Mouse (Mus musculus): ENCODE results near the gene Tpcn1. TPM values are rescaled to one million over a fixed set of nuclear protein-coding genes. Genes with fewer than 3 reads are reported as not detected.
"Not testable (repeated sequence)": the region's sequence is repeated elsewhere in the genome, so short reads cannot be mapped to it uniquely, and the experiment has no call there.

The Tpcn1 gene
- polyA plus RNA-seq, 2 experiments from 2014 or later: 10.9 to 13.0 TPM

DNA sequence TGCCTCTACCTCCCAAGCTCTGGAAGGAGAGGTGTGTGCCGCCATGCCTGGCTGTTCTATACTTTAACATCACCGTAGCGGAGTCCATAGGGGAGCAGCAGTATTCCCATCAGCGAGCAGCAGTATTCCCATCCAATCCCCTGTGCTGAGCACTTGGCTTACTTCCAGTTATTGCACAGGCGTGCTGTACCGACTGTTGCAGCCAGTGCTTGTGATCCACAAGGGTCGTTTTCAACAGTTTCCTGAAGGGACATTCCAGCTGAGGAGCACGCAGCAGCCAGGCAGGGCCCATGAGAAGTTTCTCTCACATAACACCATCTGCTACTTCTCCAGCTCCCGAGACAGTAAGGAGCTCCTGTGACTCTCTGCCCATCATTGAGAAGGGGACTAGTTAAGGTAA lies 82.0 kb downstream of the Tpcn1 start:
- ATAC-seq: no peak

- ATAC-seq: peak; percentile 41
Observed at GRCm38 (mm10) chr5:120505781-120506180, 82.7 kb downstream of the Tpcn1 start.

DNA sequence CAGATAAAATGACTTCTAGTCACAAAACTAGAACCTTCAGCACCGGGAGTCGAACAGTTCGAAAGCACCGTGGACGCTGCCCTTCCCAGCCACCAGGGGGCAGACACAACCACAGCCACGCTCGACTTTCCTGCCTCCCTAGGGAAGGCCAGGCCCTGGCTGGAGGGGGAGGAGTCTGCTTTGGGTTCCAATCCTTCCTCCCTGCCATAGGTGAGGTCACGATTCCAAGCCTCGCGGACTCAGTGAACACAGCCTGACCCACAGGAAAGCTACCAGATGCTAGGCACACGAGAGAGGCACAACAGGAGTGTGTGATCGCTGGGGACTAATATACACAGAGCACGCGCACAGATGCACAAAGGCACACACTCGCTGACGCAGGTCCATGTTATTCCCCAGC lies 83.1 kb downstream of the Tpcn1 start:
- ATAC-seq: peak; percentile 24

- ATAC-seq: peak; percentile 59
Observed at GRCm38 (mm10) chr5:120503144-120503795, 85.2 kb downstream of the Tpcn1 start, which contains the start of gene Plbd2. TSS of gene Plbd2 (minus strand) at chr5:120503625.

DNA sequence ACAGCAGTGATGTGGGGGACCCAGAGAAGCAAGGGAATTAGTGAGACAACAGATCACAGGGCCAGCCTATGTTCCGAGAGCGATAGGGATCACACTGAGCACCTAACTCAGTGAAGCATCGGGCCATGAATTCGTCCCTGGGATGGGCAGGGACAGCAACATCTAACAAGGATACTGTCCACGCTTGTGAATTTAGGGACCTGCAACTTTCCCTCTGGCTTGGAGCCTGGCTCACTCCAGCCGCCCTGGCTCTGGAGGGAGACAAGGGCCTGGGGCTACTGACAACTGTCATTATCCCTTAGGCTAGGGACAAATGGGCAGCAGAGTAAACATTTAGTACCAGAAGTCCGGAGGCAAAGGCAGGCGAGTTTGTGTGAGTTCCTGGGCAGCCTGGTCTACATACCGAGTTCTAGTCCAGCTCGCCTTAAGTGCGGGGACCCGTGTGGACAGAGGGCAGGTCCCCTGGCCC lies 85.8 kb downstream of the Tpcn1 start:
- ATAC-seq: no peak

DNA sequence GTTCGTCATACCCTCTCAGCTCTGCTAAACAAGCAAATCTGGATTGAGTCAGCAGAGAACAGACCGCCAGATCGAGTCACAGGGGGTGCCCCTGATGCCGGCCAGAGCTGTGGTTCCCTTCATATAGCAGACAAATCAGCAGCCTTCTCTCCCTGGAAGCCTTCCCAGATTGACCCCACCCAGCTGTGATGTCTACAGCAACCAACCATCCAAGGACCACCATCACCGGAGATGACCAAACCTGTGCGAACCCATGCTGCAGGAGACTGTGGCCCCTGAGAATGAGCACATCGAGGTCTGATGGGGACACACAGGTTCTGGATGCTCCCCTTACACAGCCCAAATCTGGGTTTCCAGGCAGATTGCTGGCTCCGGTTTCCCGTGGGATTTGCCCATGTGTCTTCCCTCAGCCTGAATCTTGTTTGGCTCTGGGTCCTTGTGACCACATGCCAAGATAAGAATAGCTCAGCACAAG lies 86.3 kb downstream of the Tpcn1 start:
- ATAC-seq: no peak

GRCm38 (mm10) chr5:120500609-120501008 lies 87.9 kb downstream of the Tpcn1 start:
- not testable (repeated sequence) for ATAC-seq

DNA sequence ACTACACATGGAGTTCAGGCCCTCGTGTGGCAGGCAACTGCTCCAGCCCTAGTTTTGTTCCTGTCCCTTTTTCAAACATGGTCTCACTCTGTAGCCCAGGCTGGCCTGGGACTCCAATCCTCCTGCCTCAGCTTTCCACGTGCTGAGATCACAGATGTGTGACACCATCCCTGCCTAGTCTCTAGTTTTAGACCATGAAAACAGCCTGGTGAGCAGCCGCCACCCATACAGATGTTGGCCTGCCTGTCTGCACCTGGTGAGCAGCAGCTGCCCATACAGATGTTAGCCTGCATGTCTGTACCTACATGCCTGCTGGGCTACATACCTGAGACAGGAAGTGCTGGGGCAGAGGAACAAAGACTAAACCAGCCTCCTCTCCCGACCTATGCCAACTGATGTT lies 89.3 kb downstream of the Tpcn1 start:
- no peak for ATAC-seq

- no peak for ATAC-seq
Observed at GRCm38 (mm10) chr5:120497071-120497470, 91.4 kb downstream of the Tpcn1 start.

DNA sequence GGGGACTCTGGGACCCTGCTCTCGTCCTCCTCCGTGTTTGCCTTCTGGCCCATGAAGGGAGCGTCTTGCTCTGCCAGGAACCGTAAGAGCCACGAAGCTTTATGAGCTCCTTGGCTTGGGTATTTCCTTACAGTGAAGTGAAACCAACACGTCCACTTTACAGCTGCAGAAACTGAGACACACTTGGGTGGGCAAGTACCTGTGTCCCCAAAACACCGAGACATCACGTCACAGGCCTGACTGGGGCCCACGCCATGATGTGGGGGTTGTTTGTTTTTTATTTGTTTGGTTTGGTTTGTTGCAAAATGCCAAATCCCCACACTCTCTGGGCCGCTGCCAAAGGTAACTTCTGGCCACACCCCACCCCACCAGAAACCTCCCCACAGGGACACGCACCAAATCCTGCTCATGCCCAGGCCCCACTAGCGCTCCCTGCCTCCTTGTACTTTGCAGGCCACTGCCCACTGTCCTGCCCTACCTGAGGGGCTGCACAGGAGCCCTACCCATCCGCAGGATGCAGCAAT lies 92.7 kb downstream of the Tpcn1 start:
- ATAC-seq: no peak

DNA sequence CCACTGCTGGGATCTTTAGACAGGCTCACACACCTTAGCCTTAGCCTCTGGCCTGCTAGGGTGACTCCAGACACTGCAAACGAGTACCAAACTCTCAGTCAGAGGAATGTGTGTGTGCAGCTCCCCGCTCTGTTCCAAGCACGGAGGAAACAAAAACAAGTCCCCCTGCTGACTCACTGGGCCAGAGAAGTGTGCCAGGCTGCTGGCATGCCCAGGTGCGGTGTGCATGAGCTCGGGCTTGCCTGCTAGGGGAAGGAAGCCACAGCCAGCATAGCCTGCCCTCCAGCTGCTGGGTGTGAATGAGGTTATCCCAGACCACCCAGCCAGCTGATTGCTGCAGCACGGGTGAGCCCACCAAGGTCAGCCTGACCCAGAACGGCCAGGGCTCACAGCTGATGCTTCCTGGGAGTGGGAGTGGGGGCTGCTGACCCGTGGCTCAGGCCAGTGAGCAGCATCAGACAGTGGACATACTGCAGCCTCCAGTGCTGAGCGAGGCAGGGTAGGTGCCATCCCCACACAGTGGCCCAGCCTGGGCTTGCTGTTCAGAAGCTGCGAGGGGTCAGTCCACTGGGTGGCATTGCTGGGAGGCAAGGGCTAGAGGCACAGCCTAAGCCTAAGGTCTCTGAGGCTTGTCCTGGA lies 93.3 kb downstream of the Tpcn1 start:
- ATAC-seq: no peak

- no peak for ATAC-seq
Observed at GRCm38 (mm10) chr5:120493873-120494395, 94.5 kb downstream of the Tpcn1 start.

DNA sequence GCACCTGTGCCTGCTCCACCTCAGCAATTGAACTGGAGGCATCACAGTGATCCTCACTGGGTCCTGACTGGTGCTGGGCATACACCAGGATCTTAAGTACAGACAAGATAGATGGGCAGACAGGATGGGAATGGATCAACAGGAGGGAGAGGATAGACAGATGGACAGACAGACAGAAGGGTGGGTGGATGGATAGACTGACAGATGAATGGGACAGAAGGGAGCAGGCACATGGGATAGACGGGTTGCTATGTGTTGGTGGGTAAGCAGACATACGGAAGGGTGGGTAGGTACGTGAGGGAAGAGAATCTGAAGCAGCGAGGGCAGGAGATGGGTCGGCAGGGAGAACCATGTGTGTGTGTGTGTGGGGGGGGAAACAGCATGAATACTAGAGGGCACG lies 95.0 kb downstream of the Tpcn1 start:
- no peak for ATAC-seq

DNA sequence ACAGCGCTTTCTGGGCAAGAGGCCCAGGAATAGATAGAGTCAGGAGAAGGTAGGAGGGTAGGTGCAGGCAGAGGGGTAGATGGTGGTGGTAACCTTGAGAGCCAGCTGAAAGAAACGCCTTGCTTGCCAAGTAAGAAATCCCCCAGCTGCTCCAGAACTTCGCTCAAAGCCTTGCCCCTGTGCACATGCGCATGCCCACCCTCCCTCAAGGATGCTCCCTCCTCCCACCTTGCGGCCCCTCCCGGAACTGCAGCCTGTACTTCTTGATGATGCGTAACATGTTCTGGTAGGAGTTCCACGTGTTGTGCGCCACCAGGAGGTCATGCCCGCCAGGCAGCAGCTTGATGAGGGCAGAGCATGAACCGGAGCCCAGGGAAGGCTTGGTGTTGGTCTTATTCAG lies 96.0 kb downstream of the Tpcn1 start:
- no peak for ATAC-seq

- no peak for ATAC-seq
Observed at GRCm38 (mm10) chr5:120490679-120491192, 97.7 kb downstream of the Tpcn1 start.

DNA sequence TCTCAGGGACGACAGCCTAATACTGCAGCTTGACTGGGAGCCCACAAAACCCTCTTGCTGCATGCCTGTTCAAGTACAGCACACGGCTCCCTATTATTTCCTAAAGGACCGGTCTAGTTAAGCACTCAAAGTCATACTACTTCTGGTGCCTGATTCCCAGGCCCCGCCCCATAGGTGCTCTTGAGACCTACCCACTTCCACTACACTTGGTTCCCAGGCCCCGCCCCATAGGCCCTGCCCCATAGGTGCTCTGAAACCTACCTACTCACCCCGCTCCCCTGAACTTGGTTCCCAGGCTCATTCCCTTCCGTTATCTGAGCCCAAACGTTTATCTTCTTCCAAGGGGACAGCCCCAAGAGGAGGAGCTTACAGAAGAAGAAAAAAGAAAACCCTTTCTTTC lies 100.6 kb downstream of the Tpcn1 start:
- ATAC-seq: no peak

Other genes with a start within 250 kb of the Tpcn1 start
- gene Lhx5, start 157.0 kb downstream of the Tpcn1 start, polyA plus RNA-seq (2017; shearing (Covaris generic)): not detected
- not detected for gene Sdsl, start 115.9 kb downstream of the Tpcn1 start, polyA plus RNA-seq (2017; shearing (Covaris generic))
- gene Sds, start 112.1 kb downstream of the Tpcn1 start, polyA plus RNA-seq (2017; shearing (Covaris generic)): not detected
- gene Plbd2, start 85.0 kb downstream of the Tpcn1 start, polyA plus RNA-seq (2017; shearing (Covaris generic)): 1 to 10 TPM; 3.8 to 4.7 TPM
- 1 to 10 TPM; 4.7 to 7.2 TPM for gene Slc8b1, start 77.5 kb downstream of the Tpcn1 start, polyA plus RNA-seq (2017; shearing (Covaris generic))
- under 1 TPM; 0.41 to 0.70 TPM for gene Iqcd, start 343 bp upstream of the Tpcn1 start, polyA plus RNA-seq (2017; shearing (Covaris generic))
- 1 to 10 TPM; 1.1 to 2.4 TPM for gene Rita1, start 23.9 kb upstream of the Tpcn1 start, polyA plus RNA-seq (2017; shearing (Covaris generic))
- 10 to 100 TPM; 11.7 to 18.4 TPM for gene Ddx54, start 24.1 kb upstream of the Tpcn1 start, polyA plus RNA-seq (2017; shearing (Covaris generic))
- not detected for gene Cfap73, start 45.6 kb upstream of the Tpcn1 start, polyA plus RNA-seq (2017; shearing (Covaris generic))
- gene Rasal1, start 60.1 kb upstream of the Tpcn1 start, polyA plus RNA-seq (2017; shearing (Covaris generic)): 10 to 100 TPM in 1 of 2 experiments, 1 to 10 TPM in 1; 7.6 to 11.4 TPM
- gene Dtx1, start 123.3 kb upstream of the Tpcn1 start, polyA plus RNA-seq (2017; shearing (Covaris generic)): 10 to 100 TPM; 45.6 to 48.2 TPM
- 1 to 10 TPM; 1.9 to 2.5 TPM for gene Oas2, start 161.2 kb upstream of the Tpcn1 start, polyA plus RNA-seq (2017; shearing (Covaris generic))
- gene Oas3, start 189.0 kb upstream of the Tpcn1 start, polyA plus RNA-seq (2017; shearing (Covaris generic)): 10 to 100 TPM; 11.4 to 25.1 TPM
- gene Oas1e, start 206.9 kb upstream of the Tpcn1 start, polyA plus RNA-seq (2017; shearing (Covaris generic)): not detected
- 10 to 100 TPM; 11.2 to 14.4 TPM for gene Oas1c, start 223.8 kb upstream of the Tpcn1 start, polyA plus RNA-seq (2017; shearing (Covaris generic))